Mouse (Mus musculus) heart, postnatal 0 days (tissue): ENCODE measurements at regions not wholly inside any gene's neighbourhood (a gene's known extent, or its start where the extent isn't known, plus 50 kb on each side); places are given as distances from the start of the nearest gene placed in this dataset.
A peak's percentile ranks its signal among the peaks of the same experiment; 100 is the strongest.

Experiments used
- ATAC-seq: fragments of 200-750 bp; cut with Nextera tagmentation; 2 replicates; pipeline ENCODE4 v1.8.0; 2017; ENCODE audit warnings: low read depth, moderate number of reproducible peaks, moderate library complexity; ENCODE audit not compliant: insufficient read depth
- DNase-seq: peaks from one replicate; pipeline ENCODE4 v3.0.0-alpha.2; 2016; ENCODE audit warnings: low spot score
- H3K27ac ChIP-seq: fragments of 300-500 bp; sonication (generic); 2 replicates; pipeline ENCODE4 v1.5.1; 2014; ENCODE audit warnings: low read depth, mild to moderate bottlenecking
- H3K27me3 ChIP-seq: fragments of 300-500 bp; sonication (generic); 2 replicates; pipeline ENCODE4 v1.6.1; 2014; ENCODE audit warnings: low read length, mixed read lengths; ENCODE audit not compliant: control insufficient read depth, insufficient read depth
- H3K36me3 ChIP-seq: fragments of 300-500 bp; sonication (generic); replicated peaks from 2 replicates; pipeline ENCODE4 v1.6.1; 2014; ENCODE audit warnings: low read length, mixed read lengths; ENCODE audit not compliant: control insufficient read depth, insufficient read depth
- H3K4me1 ChIP-seq: fragments of 300-500 bp; sonication (generic); 2 replicates; pipeline ENCODE4 v1.6.1; 2014; ENCODE audit warnings: antibody characterized with exemption; ENCODE audit not compliant: control insufficient read depth, insufficient read depth
- H3K4me2 ChIP-seq: fragments of 300-500 bp; sonication (generic); 2 replicates; pipeline ENCODE4 v1.6.1; 2014; ENCODE audit warnings: low read depth, mild to moderate bottlenecking, low read length, moderate library complexity
- H3K4me3 ChIP-seq: fragments of 300-500 bp; sonication (generic); 2 replicates; pipeline ENCODE4 v1.5.1; 2014; ENCODE audit warnings: low read depth, low read length
- H3K9ac ChIP-seq: fragments of 300-500 bp; sonication (generic); replicated peaks from 2 replicates; pipeline ENCODE4 v1.6.1; 2014; ENCODE audit warnings: low read depth, low read length, mixed read lengths
- H3K9me3 ChIP-seq: fragments of 300-500 bp; sonication (generic); replicated peaks from 2 replicates; pipeline ENCODE4 v1.6.1; 2016; ENCODE audit warnings: low read length; ENCODE audit not compliant: control insufficient read depth
- CTCF ChIP-seq: IDR thresholded peaks from 2 replicates; pipeline ENCODE4 v1.5.1; 2016; ENCODE audit warnings: antibody characterized with exemption, control low read depth, low read depth
- EP300 ChIP-seq: IDR thresholded peaks from 2 replicates; pipeline ENCODE4 v1.6.1; 2016; ENCODE audit warnings: antibody characterized with exemption, low read depth
- WGBS: fragments of 180-500 bp; shearing (Covaris S2); extraction: QIAGEN DNeasy Blood & Tissue Kit; methylation state at CpG from one replicate; pipeline ENCODE4 v1.1.7; 2014; 5-methylcytosine and 5-hydroxymethylcytosine counted together

- H3K9ac ChIP-seq = no peak overlapping the region
- H3K27me3 ChIP-seq = no peaks in the 10 kb centered on the region
- no peak for DNase-seq
- H3K4me3 ChIP-seq = no peak overlapping the region
- H3K4me1 ChIP-seq = no peaks in the 10 kb centered on the region
- no peaks in the 10 kb centered on the region for H3K36me3 ChIP-seq
- H3K9me3 ChIP-seq = no peaks in the 10 kb centered on the region
- TF ChIP-seq CTCF (no peak), EP300 (no peak)
- ATAC-seq = no peak
- no peak overlapping the region for H3K27ac ChIP-seq
- 74% methylated on average over 10 of the region's 10 CpGs for WGBS
- H3K4me2 ChIP-seq = no peak overlapping the region
Observed at GRCm38 (mm10) chr6:53218871-53219286, 68.2 kb upstream of the Creb5 start.

GRCm38 (mm10) chr6:53217234-53218015 is 69.6 kb upstream of the Creb5 start:
- TF ChIP-seq CTCF (peak; percentile 64), EP300 (no peak)
- no peaks in the 10 kb centered on the region for H3K36me3 ChIP-seq
- H3K27ac ChIP-seq = no peak overlapping the region
- ATAC-seq (no peak), DNase-seq (peak; percentile 27)
- no peaks in the 10 kb centered on the region for H3K27me3 ChIP-seq
- WGBS = 61% methylated on average over 10 of the region's 10 CpGs
- H3K4me1 ChIP-seq = no peaks in the 10 kb centered on the region
- no peaks in the 10 kb centered on the region for H3K9me3 ChIP-seq
- no peak overlapping the region for H3K4me2 ChIP-seq
- H3K4me3 ChIP-seq = no peak overlapping the region
- H3K9ac ChIP-seq = no peak overlapping the region

GRCm38 (mm10) chr6:53216715-53217114 is 70.4 kb upstream of the Creb5 start:
- no peak overlapping the region for H3K27ac ChIP-seq
- no peaks in the 10 kb centered on the region for H3K27me3 ChIP-seq
- no peak for TF ChIP-seq CTCF
- no peak for TF ChIP-seq EP300
- H3K9ac ChIP-seq = no peak overlapping the region
- no peaks in the 10 kb centered on the region for H3K4me1 ChIP-seq
- H3K4me3 ChIP-seq = no peak overlapping the region
- WGBS = 53% methylated on average over 2 of the region's 2 CpGs
- no peak for DNase-seq
- H3K4me2 ChIP-seq = no peak overlapping the region
- H3K36me3 ChIP-seq = no peaks in the 10 kb centered on the region
- no peak for ATAC-seq
- no peaks in the 10 kb centered on the region for H3K9me3 ChIP-seq

GRCm38 (mm10) chr6:53211420-53211819 is 75.7 kb upstream of the Creb5 start:
- Histone ChIP-seq H3K4me2 (no peak overlapping the region), H3K27me3 (no peaks in the 10 kb centered on the region), H3K27ac (no peak overlapping the region), H3K4me1 (no peaks in the 10 kb centered on the region), H3K36me3 (no peaks in the 10 kb centered on the region), H3K9ac (no peak overlapping the region), H3K9me3 (no peaks in the 10 kb centered on the region), H3K4me3 (no peak overlapping the region)
- TF ChIP-seq CTCF (no peak), EP300 (no peak)
- 52% methylated on average over 3 of the region's 3 CpGs for WGBS
- ATAC-seq (no peak), DNase-seq (no peak)

GRCm38 (mm10) chr6:53209398-53209797 is 77.7 kb upstream of the Creb5 start:
- no peak for ATAC-seq
- H3K36me3 ChIP-seq = no peaks in the 10 kb centered on the region
- H3K9me3 ChIP-seq = no peaks in the 10 kb centered on the region

GRCm38 (mm10) chr6:53208474-53208873 is 78.6 kb upstream of the Creb5 start:
- no peaks in the 10 kb centered on the region for H3K4me1 ChIP-seq
- H3K9ac ChIP-seq = no peak overlapping the region
- ATAC-seq (no peak), DNase-seq (no peak)
- no peaks in the 10 kb centered on the region for H3K36me3 ChIP-seq
- H3K27me3 ChIP-seq = no peaks in the 10 kb centered on the region
- H3K4me3 ChIP-seq = no peak overlapping the region
- no peak overlapping the region for H3K4me2 ChIP-seq
- H3K9me3 ChIP-seq = no peaks in the 10 kb centered on the region
- WGBS = 67% methylated on average over 3 of the region's 3 CpGs
- TF ChIP-seq CTCF (no peak), EP300 (no peak)
- no peak overlapping the region for H3K27ac ChIP-seq

More at GRCm38 (mm10) chr6:53209398-53209797, 77.7 kb upstream of the Creb5 start:
- no peak overlapping the region for H3K27ac ChIP-seq
- no peaks in the 10 kb centered on the region for H3K4me1 ChIP-seq
- no peak for DNase-seq
- WGBS = 41% methylated on average over 6 of the region's 6 CpGs
- no peak overlapping the region for H3K9ac ChIP-seq
- no peak overlapping the region for H3K4me2 ChIP-seq
- no peak overlapping the region for H3K4me3 ChIP-seq
- no peaks in the 10 kb centered on the region for H3K27me3 ChIP-seq
- no peak for TF ChIP-seq EP300
- TF ChIP-seq CTCF = no peak
